Mouse (Mus musculus) kidney, embryonic 16.5 days (tissue): ENCODE results near the gene Aqp11. TPM values are rescaled to one million over a fixed set of nuclear protein-coding genes. Genes with fewer than 3 reads are reported as not detected.

ENCODE experiments used
- ATAC-seq: fragments of 200-750 bp; cut with Nextera tagmentation; 2 replicates; pipeline ENCODE4 v1.8.0; 2017; ENCODE audit warnings: moderate TSS enrichment; ENCODE audit not compliant: low FRiP score, low TSS enrichment
- H3K27ac ChIP-seq: fragments of 300-500 bp; sonication (generic); 2 replicates; pipeline ENCODE4 v1.5.1; 2014; ENCODE audit warnings: low read length
- H3K27me3 ChIP-seq: fragments of 300-500 bp; sonication (generic); 2 replicates; pipeline ENCODE4 v1.6.1; 2014; ENCODE audit warnings: low read length, control low read depth, mixed read lengths; ENCODE audit not compliant: insufficient read depth
- H3K36me3 ChIP-seq: fragments of 300-500 bp; sonication (generic); 2 replicates; pipeline ENCODE4 v1.6.1; 2014; ENCODE audit warnings: low read length, control low read depth, mixed read lengths; ENCODE audit not compliant: insufficient read depth
- H3K4me1 ChIP-seq: fragments of 300-500 bp; sonication (generic); 2 replicates; pipeline ENCODE4 v1.6.1; 2014; ENCODE audit warnings: low read length, control low read depth, mixed read lengths; ENCODE audit not compliant: insufficient read depth
- H3K4me2 ChIP-seq: fragments of 300-500 bp; sonication (generic); replicated peaks from 2 replicates; pipeline ENCODE4 v1.6.1; 2014; ENCODE audit warnings: low read depth, low read length
- H3K4me3 ChIP-seq: fragments of 300-500 bp; sonication (generic); 2 replicates; pipeline ENCODE4 v1.5.1; 2014; ENCODE audit warnings: mild to moderate bottlenecking, low read length
- H3K9ac ChIP-seq: fragments of 300-500 bp; sonication (generic); replicated peaks from 2 replicates; pipeline ENCODE4 v1.6.1; 2014; ENCODE audit warnings: low read length
- H3K9me3 ChIP-seq: fragments of 300-500 bp; sonication (generic); 2 replicates; pipeline ENCODE4 v1.6.1; 2016; ENCODE audit warnings: low read length, control low read depth
- WGBS: fragments of 180-500 bp; shearing (Covaris S2); extraction: QIAGEN DNeasy Blood & Tissue Kit; methylation state at CpG from one replicate; pipeline ENCODE4 v1.1.7; 2014; 5-methylcytosine and 5-hydroxymethylcytosine counted together
- polyA plus RNA-seq: library from polyadenylated mRNA; unstranded; fragments of >200 nt; fragmentation: Nextera tagmentation; extraction: Ambion mirVana; gene quantifications from 2 replicates; pipeline ENCODE4 v1.2.1, GENCODE M21; 2015

Aqp11 gene
- polyA plus RNA-seq, 1 experiment from 2014 or later, result 25.6 TPM

GRCm38 (mm10) chr7:97687831-97688230 lies 50.3 kb downstream of the Aqp11 start:
- WGBS, result 83% methylated on average over 2 of the region's 2 CpGs

GRCm38 (mm10) chr7:97679239-97679638 lies 58.9 kb downstream of the Aqp11 start:
- no peak overlapping the region for H3K27ac ChIP-seq
- WGBS, result 26% methylated on average over 1 of the region's 1 CpGs
- no peak for ATAC-seq

More at GRCm38 (mm10) chr7:97687831-97688230, 50.3 kb downstream of the Aqp11 start:
- no peaks in the 10 kb centered on the region for H3K27me3 ChIP-seq
- H3K4me3 ChIP-seq, result no peak overlapping the region
- H3K36me3 ChIP-seq, result peaks cover 20% of the 10 kb centered on the region
- ATAC-seq, result no peak
- no peak overlapping the region for H3K4me2 ChIP-seq
- H3K9me3 ChIP-seq, result no peaks in the 10 kb centered on the region
- no peaks in the 10 kb centered on the region for H3K4me1 ChIP-seq
- H3K27ac ChIP-seq, result no peak overlapping the region
- H3K9ac ChIP-seq, result no peak overlapping the region

More at GRCm38 (mm10) chr7:97679239-97679638, 58.9 kb downstream of the Aqp11 start:
- no peaks in the 10 kb centered on the region for H3K27me3 ChIP-seq
- no peaks in the 10 kb centered on the region for H3K9me3 ChIP-seq
- H3K36me3 ChIP-seq, result peaks cover 19% of the 10 kb centered on the region
- H3K4me3 ChIP-seq, result no peak overlapping the region
- H3K4me2 ChIP-seq, result no peak overlapping the region
- no peak overlapping the region for H3K9ac ChIP-seq
- no peaks in the 10 kb centered on the region for H3K4me1 ChIP-seq

Other genes with a start within 250 kb of the Aqp11 start
- 57.5 and 58.5 TPM in 2 replicates for gene Aamdc, start 158.8 kb downstream of the Aqp11 start, polyA plus RNA-seq
- gene Rsf1, start 158.4 kb downstream of the Aqp11 start, polyA plus RNA-seq, result 18.8 and 20.9 TPM in 2 replicates
- gene Clns1a, start 41.7 kb downstream of the Aqp11 start, polyA plus RNA-seq, result 199 and 205 TPM in 2 replicates
- gene Pak1, start 50.3 kb upstream of the Aqp11 start, polyA plus RNA-seq, result 17.9 and 18.1 TPM in 2 replicates
- not detected in 2 replicates for gene Gdpd4, start 181.7 kb upstream of the Aqp11 start, polyA plus RNA-seq